Mouse (Mus musculus): ENCODE data around the gene Ptpn7.

DNA sequence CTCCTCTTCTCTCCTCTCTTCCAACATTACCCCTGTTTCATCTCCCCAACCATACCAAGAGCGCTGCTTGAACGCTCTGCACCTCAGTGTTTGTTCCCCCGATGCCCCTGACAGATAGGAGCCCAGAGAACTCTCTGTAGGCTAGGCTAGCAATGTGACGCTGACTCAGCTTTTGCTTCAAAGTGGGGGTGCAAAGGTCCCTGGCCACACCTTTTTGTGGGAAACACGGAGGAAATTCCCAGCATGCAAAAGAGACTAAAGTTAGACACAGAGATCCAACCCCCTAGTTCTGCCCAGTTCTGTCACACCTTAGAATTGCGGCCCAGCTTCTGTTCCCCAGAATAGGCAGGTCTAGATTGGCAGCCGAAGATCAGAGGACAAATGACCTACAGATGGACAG, 46.4 kb downstream of the Ptpn7 start:
- TF ChIP-seq CTCF (IDR thresholded peaks at IDR 0.05; ENCODE audit: extremely low read depth, insufficient read length, insufficient replicate concordance, low read depth, low read length) (no peak), POLR2A (IDR thresholded peaks at IDR 0.05; ENCODE audit: low read depth, low read length) (no peak)

Data from small intestine, adult 2 months (tissue).